In genomic region chr17:45681588-45681987, GRCm38 (mm10) we compare ENCODE assay signal across 13 mouse cellular contexts. TPM values are rescaled to one million over a fixed set of nuclear protein-coding genes. Genes with fewer than 3 reads are reported as not detected.
DNase-seq lines count a peak whose midpoint lies in the region; ATAC-seq lines count a peak whose summit lies in the region.
"Had no signal": no experiment of that assay in that cellular context is flagged by ENCODE, and none has a peak within 500 bp of the region (broad histone marks: within the 10 kb centered on the region; RNA-seq: fewer than 3 reads in every experiment).

No protein-coding gene starts in this region.

- H3K27ac ChIP-seq in kidney, embryonic 16.5 days (ENCODE audit: low read length): no peak overlapping the region

- H3K4me3 ChIP-seq in kidney, embryonic 16.5 days (ENCODE audit: low read length): no peak overlapping the region

- H3K27me3 ChIP-seq in kidney, embryonic 16.5 days (ENCODE audit: insufficient read depth, low read length): no peaks in the 10 kb centered on the region
- no peaks in the 10 kb centered on the region for H3K27me3 ChIP-seq in splenic B cell, adult 2 months (ENCODE audit: control insufficient read depth, insufficient read depth, low read length, poor library complexity, severe bottlenecking)
- H3K27me3 ChIP-seq: lung, embryonic 15.5 days had no signal

- 97% methylated on average over 1 of the region's 1 CpGs for WGBS in kidney, embryonic 16.5 days

- no peaks in the 10 kb centered on the region for H3K9me3 ChIP-seq in kidney, embryonic 16.5 days (ENCODE audit: low read length)
- H3K9me3 ChIP-seq: lung, embryonic 15.5 days had no signal

- ATAC-seq in kidney, embryonic 16.5 days (ENCODE audit: low FRiP score, low TSS enrichment): no peak
- ATAC-seq in erythroblast, adult 5-6 weeks (replicated peaks; ENCODE audit: low FRiP score, poor library complexity, severe bottlenecking): no peak

- H3K4me2 ChIP-seq in kidney, embryonic 16.5 days (replicated peaks; ENCODE audit: low read depth, low read length): no peak overlapping the region

- peaks cover 10% of the 10 kb centered on the region; the same call in 1 of the 2 replicates for H3K36me3 ChIP-seq in kidney, embryonic 16.5 days (ENCODE audit: insufficient read depth, low read length)
- H3K36me3 ChIP-seq in splenic B cell, adult 2 months (ENCODE audit: control insufficient read depth, insufficient read depth, low read length, poor library complexity, severe bottlenecking): no peaks in the 10 kb centered on the region

- H3K4me1 ChIP-seq in kidney, embryonic 16.5 days (ENCODE audit: insufficient read depth, low read length): peaks cover 17% of the 10 kb centered on the region

- no peak overlapping the region for H3K9ac ChIP-seq in kidney, embryonic 16.5 days (replicated peaks; ENCODE audit: low read length)

- peak; percentile 44 to 60 for DNase-seq in kidney, postnatal 4 days
- DNase-seq in thymus, postnatal 14 days: peak; percentile 28
- no peak for DNase-seq in thymus, postnatal 10 days (ENCODE audit: low spot score in 2 of 2)
- peak; percentile 81 for DNase-seq in ZHBTc4 (ENCODE audit: low read depth, low spot score)
- peak; percentile 43 for DNase-seq in splenic B cell, adult 2 months (ENCODE audit: low read depth, low spot score)
- DNase-seq in frontal cortex, postnatal 25 days (ENCODE audit: low spot score in 2 of 2): no peak
- DNase-seq: adrenal gland, adult 8-10 months; layer of hippocampus, adult 9-11 months had no signal

RNA-seq across cellular contexts. Expression of gene Mrpl14, which starts 4.5 kb away (rescaled TPM):
- polyA plus RNA-seq in kidney, embryonic 16.5 days (2015; fragmentation: Nextera tagmentation; extraction: Ambion mirVana): 140 and 162 TPM in 2 replicates
- 7.3 and 12.5 TPM in 2 replicates for total RNA-seq in erythroblast, adult 5-6 weeks (2015; ENCODE audit: low replicate concordance)
- 3.4 and 12.0 TPM in 2 replicates for total RNA-seq in erythroblast, adult 5-6 weeks (2017; ENCODE audit: low replicate concordance)

RNA-seq across cellular contexts. Expression of gene Tmem63b, which starts 5.1 kb away (rescaled TPM):
- polyA plus RNA-seq in kidney, embryonic 16.5 days (2015; fragmentation: Nextera tagmentation; extraction: Ambion mirVana): 35.6 and 41.5 TPM in 2 replicates
- 2.5 and 5.2 TPM in 2 replicates for total RNA-seq in erythroblast, adult 5-6 weeks (2015; ENCODE audit: low replicate concordance)
- 0.43 and 3.9 TPM in 2 replicates for total RNA-seq in erythroblast, adult 5-6 weeks (2017; ENCODE audit: low replicate concordance)

RNA-seq across cellular contexts. Expression of gene Capn11, which starts 22.5 kb away (rescaled TPM):
- 0.60 and 0.72 TPM in 2 replicates for polyA plus RNA-seq in kidney, embryonic 16.5 days (2015; fragmentation: Nextera tagmentation; extraction: Ambion mirVana)
- 0.96 and 1.0 TPM in 2 replicates for total RNA-seq in erythroblast, adult 5-6 weeks (2015; ENCODE audit: low replicate concordance)
- total RNA-seq in erythroblast, adult 5-6 weeks (2017; ENCODE audit: low replicate concordance): 0.94 and 0.98 TPM in 2 replicates
- polyA plus RNA-seq: neural tube, embryonic 14.5 days had no signal

RNA-seq across cellular contexts. Expression of gene 1600014C23Rik, which starts 52.1 kb away (rescaled TPM):
- polyA plus RNA-seq in kidney, embryonic 16.5 days (2015; fragmentation: Nextera tagmentation; extraction: Ambion mirVana): not detected in 2 replicates
- not detected in 2 replicates for total RNA-seq in erythroblast, adult 5-6 weeks (2015; ENCODE audit: low replicate concordance)
- not detected in 2 replicates for total RNA-seq in erythroblast, adult 5-6 weeks (2017; ENCODE audit: low replicate concordance)
- total RNA-seq: adrenal gland, adult 8-10 months; hematopoietic stem cell, adult 5-6 weeks had no signal
- polyA plus RNA-seq: lung, embryonic 15.5 days; neural tube, embryonic 14.5 days had no signal

Comparison
In these comparisons a context has a peak if more than half of its experiments do, and no peak if none do; other contexts are left out.
1. DNase-seq: peak in kidney, postnatal 4 days (2 of 2), thymus, postnatal 14 days (single experiment), ZHBTc4 (single experiment) and splenic B cell, adult 2 months (single experiment); none in thymus, postnatal 10 days (0 of 2) and frontal cortex, postnatal 25 days (0 of 2).